Mouse (Mus musculus): Measurements from ENCODE around the gene Plekha6.

The Plekha6 gene

DNA sequence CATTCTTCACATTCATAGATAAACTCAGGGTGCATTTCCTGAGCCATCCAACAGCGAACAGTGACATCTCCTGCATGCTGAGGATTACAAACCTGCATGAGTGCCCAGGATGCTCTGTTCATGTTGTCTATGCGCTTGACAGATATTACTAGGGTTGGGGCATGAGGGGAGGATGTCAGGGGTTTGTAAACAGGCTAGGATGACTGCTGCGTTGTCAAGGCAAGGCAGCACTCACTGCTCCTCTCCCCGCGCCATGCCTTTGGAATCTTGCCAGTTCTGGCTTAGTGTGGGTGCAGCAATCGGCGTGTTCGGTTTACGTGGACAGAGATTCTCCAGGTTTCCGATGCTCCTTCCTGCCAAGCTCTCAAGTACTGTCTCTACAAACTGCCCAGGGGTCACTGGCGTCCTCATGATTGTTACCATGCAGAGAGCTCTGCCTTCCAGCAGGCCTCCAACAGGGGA, 115.7 kb downstream of the Plekha6 start:
- peak; percentile 55 to 57 for DNase-seq

GRCm38 (mm10) chr1:133280537-133280936, 116.5 kb downstream of the Plekha6 start:
- no peak for DNase-seq

- no peak for DNase-seq
Observed at GRCm38 (mm10) chr1:133285907-133286306, 121.9 kb downstream of the Plekha6 start.

- DNase-seq: no peak
Observed at GRCm38 (mm10) chr1:133287051-133287450, 123.0 kb downstream of the Plekha6 start.

DNA sequence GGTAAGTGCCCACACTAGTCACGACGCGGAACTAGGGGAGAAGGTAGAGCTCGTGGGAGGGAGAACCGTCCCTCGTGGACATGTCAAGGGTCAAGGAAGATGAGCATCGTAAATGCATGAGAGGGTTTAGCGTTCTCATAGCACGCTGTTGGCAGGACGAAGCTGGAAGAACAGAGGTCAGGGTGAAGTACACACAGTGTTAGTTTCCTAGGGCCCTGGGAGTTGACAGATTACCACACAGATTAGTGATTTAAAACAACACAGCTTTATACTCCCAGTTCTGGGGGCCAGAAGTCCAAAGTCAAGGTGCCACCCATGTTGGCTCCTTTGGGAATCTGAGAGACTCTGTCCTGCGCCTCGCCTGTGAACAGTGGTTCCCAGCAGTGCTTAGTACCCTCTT, 123.9 kb downstream of the Plekha6 start:
- no peak for DNase-seq

DNA sequence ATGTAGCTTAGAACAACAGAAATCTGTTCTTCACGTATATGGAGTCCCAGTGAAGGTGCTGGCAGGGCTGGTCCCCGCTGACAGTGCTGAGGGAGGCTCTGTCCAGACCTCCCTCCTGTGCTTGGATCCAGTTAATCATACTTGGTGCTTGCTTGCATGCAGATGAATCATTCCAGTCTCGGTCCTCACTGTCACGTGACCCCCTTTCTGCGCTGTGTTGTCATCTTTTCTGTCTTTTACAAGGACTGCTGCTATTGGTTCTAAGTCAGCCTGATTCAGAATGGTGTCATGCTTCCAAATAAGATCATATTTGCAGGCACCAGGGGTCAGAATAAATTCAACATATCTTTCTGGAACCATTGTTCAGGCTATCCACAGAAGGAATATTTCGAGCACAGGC, 127.9 kb downstream of the Plekha6 start:
- no peak for DNase-seq

DNA sequence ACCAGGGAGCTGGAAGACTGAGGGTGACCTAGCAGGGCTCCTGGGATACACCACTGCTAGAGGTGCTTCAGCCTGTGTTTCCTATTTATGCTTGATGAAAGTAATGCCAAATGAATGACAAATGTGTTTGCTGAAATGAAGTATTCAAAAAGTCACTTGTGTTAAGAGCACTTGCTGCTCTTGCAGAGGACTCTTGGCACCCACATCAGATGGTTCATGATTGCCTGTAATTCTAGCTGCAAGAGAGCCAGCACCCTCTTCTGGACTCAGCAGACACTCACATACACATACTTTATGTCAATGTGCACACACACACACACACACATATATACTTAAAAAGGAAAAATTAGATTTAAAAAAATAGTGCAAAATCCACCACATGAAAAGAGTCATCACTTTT, 128.6 kb downstream of the Plekha6 start:
- DNase-seq: no peak

DNA sequence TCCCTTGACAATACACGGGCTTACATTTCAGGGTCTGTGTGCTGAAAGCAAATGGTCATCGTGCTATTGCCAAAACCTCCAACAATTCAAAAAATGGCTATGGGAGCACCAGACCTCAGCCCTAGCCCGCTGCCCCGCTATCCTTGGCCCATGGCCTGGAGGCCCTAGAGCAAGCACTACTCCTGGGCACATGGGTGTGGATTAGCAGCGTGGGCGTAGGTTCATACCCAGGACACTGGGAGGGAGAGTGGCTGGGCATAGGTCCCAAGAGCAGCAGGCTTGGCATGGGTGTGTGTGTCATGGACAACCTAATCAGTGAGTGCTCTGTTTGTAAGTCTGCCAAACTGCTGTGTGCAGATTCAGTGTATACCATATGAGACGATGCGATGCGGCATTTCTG, 132.4 kb downstream of the Plekha6 start:
- peak; percentile 90 to 94 for DNase-seq

GRCm38 (mm10) chr1:133298816-133299215, 134.8 kb downstream of the Plekha6 start:
- DNase-seq: no peak

DNA sequence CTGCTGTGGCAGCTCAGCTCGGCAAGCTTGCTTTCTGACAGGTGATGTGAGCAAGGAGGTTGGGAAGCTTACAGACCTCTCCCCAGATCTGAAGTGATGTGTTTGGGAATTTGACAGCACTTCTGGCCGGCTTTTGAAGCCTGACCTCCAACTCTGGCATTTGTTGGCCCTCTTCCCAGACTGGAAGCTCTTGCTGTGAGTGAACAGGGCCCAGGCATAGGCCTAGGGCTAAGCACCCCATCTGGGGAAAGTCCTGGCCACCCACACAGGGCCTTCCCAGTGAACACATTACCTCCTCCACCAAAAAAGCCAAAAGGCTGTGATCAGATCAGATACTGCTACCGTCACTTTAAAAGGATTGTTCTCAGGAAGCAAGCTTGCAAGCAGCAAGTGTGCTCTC, 138.5 kb downstream of the Plekha6 start:
- DNase-seq: peak; percentile 40 to 48

- DNase-seq: peak; percentile 91
Observed at GRCm38 (mm10) chr1:133306842-133307241, 142.8 kb downstream of the Plekha6 start.

GRCm38 (mm10) chr1:133307318-133307717, 143.3 kb downstream of the Plekha6 start:
- DNase-seq: peak; percentile 65 to 80

- DNase-seq: no peak
Observed at GRCm38 (mm10) chr1:133309652-133310267, 145.8 kb downstream of the Plekha6 start, which contains the start of gene Golt1a. Golt1a (plus strand) TSS chr1:133309800.

DNA sequence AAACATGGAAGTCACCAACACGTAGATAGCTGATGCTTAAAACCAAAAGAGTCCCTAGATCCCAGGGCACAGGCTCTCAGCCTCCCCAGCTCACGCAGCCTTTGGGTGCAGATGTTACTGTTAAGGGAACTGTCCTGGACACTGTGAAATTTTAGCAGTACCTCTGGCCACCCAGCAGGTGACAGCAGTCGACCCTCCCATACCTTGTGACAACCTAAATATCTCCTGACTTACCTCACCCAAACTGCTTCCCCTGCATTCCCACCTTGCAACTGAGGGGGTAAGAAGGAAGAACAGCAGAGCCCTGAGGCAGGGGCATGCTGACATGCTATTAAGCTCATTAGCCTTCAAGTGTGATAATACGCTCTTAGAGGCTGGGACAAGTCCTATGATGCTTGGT, 147.2 kb downstream of the Plekha6 start:
- no peak for DNase-seq

GRCm38 (mm10) chr1:133311946-133312345, 147.9 kb downstream of the Plekha6 start:
- peak; percentile 51 to 67 for DNase-seq

- peak; percentile 63 to 82 for DNase-seq
Observed at GRCm38 (mm10) chr1:133314364-133314763, 150.4 kb downstream of the Plekha6 start.

DNA sequence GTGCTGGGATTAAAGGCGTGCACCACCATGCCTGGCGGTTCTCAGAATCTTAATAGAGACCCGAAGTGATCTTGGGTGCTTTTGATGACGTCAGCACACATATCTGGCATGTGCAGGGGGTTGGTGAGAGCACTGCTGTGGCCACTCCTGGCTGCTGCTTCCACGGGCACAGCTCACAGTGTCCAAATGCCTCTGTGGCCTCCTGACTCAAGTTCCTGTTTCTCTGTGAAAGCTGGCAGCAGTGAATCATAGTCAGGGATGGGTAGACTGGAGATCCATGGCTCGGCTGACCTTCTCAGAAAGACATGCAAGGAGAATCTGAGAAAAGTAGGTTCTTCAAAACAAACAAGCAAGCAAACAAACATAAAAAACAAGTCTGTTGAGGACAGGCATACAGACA, 151.8 kb downstream of the Plekha6 start:
- DNase-seq: no peak

GRCm38 (mm10) chr1:133316577-133316976, 152.6 kb downstream of the Plekha6 start:
- no peak for DNase-seq

- DNase-seq: no peak
Observed at GRCm38 (mm10) chr1:133317149-133317548, 153.1 kb downstream of the Plekha6 start.

DNA sequence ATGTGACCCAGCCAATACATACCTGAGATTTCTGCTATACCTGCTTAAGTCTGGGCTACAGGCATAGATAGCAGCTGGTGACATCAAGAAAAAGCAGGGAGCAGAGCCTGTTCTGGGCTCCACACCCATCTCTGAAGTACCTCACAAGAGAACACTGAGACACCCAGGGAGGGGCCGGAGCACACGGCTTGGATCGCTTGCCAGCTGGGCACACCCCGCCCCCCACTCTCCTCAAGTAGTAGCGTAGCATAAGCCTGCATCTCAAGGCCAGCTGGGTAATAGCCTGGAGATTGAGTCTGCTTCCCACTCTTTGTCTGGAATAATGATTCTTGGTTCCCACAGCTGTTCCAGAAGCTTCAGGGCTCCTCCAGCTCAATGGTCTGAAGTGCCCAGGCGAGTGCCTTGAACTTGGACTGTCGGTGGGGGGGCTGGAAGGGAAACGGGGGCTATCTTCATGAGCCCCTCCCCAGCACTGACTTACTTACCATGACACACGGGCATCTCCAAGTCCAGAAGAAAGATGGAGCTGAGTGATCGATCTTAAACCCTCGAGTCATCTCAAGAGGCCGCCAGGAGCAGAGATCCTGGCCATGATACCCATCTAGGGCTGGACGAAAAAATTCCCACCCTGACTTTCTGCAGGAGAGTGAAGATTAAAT, 157.4 kb downstream of the Plekha6 start, which contains the start of gene Kiss1:
Gene Kiss1 (plus strand): TSS at position 609 of the 659 bp plus-strand sequence.
- DNase-seq: no peak

DNA sequence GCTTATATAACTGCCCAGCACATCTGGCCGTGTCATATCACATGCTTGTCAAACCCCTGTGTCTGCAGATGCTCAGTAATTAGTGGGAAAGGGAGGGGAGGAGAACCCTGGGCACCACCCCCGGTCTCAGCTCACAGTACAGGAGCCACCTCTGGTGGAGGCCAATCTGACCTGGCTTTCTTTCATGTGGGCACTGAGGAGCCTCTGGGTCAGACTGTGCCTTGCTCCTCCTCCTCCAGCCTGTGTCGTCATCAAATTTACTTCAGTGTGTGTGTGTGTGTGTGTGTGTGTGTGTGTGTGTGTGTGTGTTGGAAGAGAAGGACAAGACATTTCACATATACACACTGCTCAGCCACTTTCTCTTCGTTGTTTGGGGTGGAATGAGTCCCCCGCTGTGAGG, 159.3 kb downstream of the Plekha6 start:
- DNase-seq: no peak

DNA sequence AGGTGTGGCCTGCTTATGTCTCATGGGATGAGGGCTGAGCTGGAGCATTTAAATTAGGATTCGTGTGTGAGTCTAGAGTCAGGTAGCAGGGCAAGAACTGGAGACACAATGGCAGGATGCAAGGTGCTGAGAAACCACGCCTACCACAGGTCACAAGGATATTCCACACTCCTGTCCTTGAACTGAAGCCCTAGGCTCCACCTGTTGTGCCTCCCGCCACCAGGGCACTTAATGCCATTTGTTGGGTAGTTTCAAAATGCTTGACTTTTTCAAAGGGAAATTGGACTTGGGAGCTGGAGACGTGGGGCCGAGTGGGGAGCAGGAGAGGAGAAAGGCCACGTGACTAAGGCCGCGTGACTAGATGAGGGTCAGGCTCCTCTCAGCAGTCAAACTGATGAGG, 161.9 kb downstream of the Plekha6 start:
- DNase-seq: no peak

DNA sequence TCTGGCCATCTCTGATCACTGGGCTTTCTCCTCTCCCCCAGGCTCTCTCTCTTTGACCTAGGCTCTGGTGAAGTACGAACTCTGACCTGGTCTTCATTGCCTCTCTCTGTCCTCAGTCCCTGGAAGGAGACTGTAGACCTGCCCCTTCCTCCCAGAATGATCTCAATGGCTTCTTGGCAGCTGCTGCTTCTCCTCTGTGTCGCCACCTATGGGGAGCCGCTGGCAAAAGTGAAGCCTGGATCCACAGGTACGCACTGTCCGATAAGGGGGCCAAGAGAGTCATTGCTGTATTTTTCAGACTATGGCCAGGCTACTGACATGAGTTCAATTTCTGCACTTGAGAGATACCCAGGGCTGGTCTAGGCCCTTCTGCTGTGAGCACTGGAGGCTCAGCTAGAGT, 163.1 kb downstream of the Plekha6 start:
- DNase-seq: no peak

- no peak for DNase-seq
Observed at GRCm38 (mm10) chr1:133328299-133328795, 164.3 kb downstream of the Plekha6 start.

Measured in cerebellum, postnatal 14 days (tissue).